Mouse (Mus musculus) small intestine, adult 2 months (tissue): ENCODE measurements around the gene Cript. TPM values are rescaled to one million over a fixed set of nuclear protein-coding genes. Genes with fewer than 3 reads are reported as not detected.
A peak's percentile ranks its signal among the peaks of the same experiment; 100 is the strongest.

Experiments
- H3K27ac ChIP-seq: fragments of 200-500 bp; 2 replicates; pipeline ENCODE4 v1.5.1; 2012; ENCODE audit warnings: low read depth, low read length, control low read depth, inconsistent platforms; ENCODE audit not compliant: insufficient read depth
- H3K27me3 ChIP-seq: fragments of 200-500 bp; 2 replicates; pipeline ENCODE4 v1.6.1; 2012; ENCODE audit warnings: mild to moderate bottlenecking, moderate library complexity, low read length, inconsistent platforms; ENCODE audit not compliant: control insufficient read depth, insufficient read depth
- H3K36me3 ChIP-seq: fragments of 200-500 bp; 2 replicates; pipeline ENCODE4 v1.6.1; 2012; ENCODE audit warnings: mild to moderate bottlenecking, low read length, control low read depth, inconsistent platforms; ENCODE audit not compliant: control insufficient read depth, insufficient read depth
- H3K4me1 ChIP-seq: fragments of 200-500 bp; 2 replicates; pipeline ENCODE4 v1.6.1; 2012; ENCODE audit warnings: low read length, inconsistent platforms, mixed read lengths; ENCODE audit not compliant: control insufficient read depth, insufficient read depth, insufficient read length
- H3K4me3 ChIP-seq: fragments of 200-500 bp; 2 replicates; pipeline ENCODE4 v1.5.1; 2012; ENCODE audit warnings: low read depth, mild to moderate bottlenecking, control low read depth, inconsistent platforms, low read length, moderate library complexity
- CTCF ChIP-seq: fragments of 200-500 bp; IDR thresholded peaks from 2 replicates; pipeline ENCODE4 v1.5.1; 2012; ENCODE audit warnings: low read depth, mild to moderate bottlenecking, control low read depth, inconsistent platforms, low read length, moderate library complexity, mixed read lengths; ENCODE audit not compliant: insufficient replicate concordance, insufficient read length; ENCODE audit errors: extremely low read depth
- POLR2A ChIP-seq: fragments of 200-500 bp; IDR thresholded peaks from 2 replicates; pipeline ENCODE4 v1.6.1; 2012; ENCODE audit warnings: low read depth, mild to moderate bottlenecking, control low read depth, inconsistent platforms, low read length, moderate library complexity
- WGBS: fragments of 180-500 bp; shearing (Covaris S2); methylation state at CpG from one replicate; pipeline ENCODE4 v1.1.7; 2018; 5-methylcytosine and 5-hydroxymethylcytosine counted together
- polyA plus RNA-seq: library from polyadenylated mRNA; depleted of rRNA; stranded (reverse); fragments of >200 nt; gene quantifications from 2 replicates; pipeline ENCODE4 v1.2.3, GENCODE M21; 2012; rRNA removed

Cript gene
- 1.4 and 4.4 TPM in 2 replicates for polyA plus RNA-seq

- 1% methylated on average over 43 of the region's 43 CpGs for WGBS
- H3K27me3 ChIP-seq, result no peaks in the 10 kb centered on the region
- TF ChIP-seq CTCF (peak; percentile 32; the same call in 1 of the 2 replicates), POLR2A (peak; percentile 73)
- H3K27ac ChIP-seq, result peak within 1 kb of the TSS; percentile 78
- peaks cover 6% of the 10 kb centered on the region for H3K36me3 ChIP-seq
- H3K4me1 ChIP-seq, result no peaks in the 10 kb centered on the region; the same call in none of the 2 replicates
- H3K4me3 ChIP-seq, result peak within 1 kb of the TSS; percentile 85
Measured at GRCm38 (mm10) chr17:87025269-87025949, at the start of gene Cript, which contains the start of gene Pigf. TSS of gene Cript (plus strand) at chr17:87025550. TSS of gene Pigf (minus strand) at chr17:87025406.

GRCm38 (mm10) chr17:86976387-86976786, 49.0 kb upstream of the Cript start:
- WGBS, result 80% methylated on average over 10 of the region's 10 CpGs
- TF ChIP-seq POLR2A (no peak), CTCF (no peak)
- H3K27ac ChIP-seq, result no peak overlapping the region

GRCm38 (mm10) chr17:86978496-86978895, 46.9 kb upstream of the Cript start:
- H3K27me3 ChIP-seq, result no peaks in the 10 kb centered on the region
- H3K4me1 ChIP-seq, result peaks cover 15% of the 10 kb centered on the region
- H3K4me3 ChIP-seq, result no peak overlapping the region
- no peak overlapping the region for H3K27ac ChIP-seq
- no peak for TF ChIP-seq CTCF
- no peak for TF ChIP-seq POLR2A
- 80% methylated on average over 6 of the region's 6 CpGs for WGBS
- peaks cover 21% of the 10 kb centered on the region for H3K36me3 ChIP-seq

More at GRCm38 (mm10) chr17:86976387-86976786, 49.0 kb upstream of the Cript start:
- peaks cover 26% of the 10 kb centered on the region for H3K36me3 ChIP-seq
- H3K4me1 ChIP-seq, result no peaks in the 10 kb centered on the region; the same call in 1 of the 2 replicates
- no peak overlapping the region for H3K4me3 ChIP-seq
- H3K27me3 ChIP-seq, result no peaks in the 10 kb centered on the region

GRCm38 (mm10) chr17:86981205-86981604, 44.1 kb upstream of the Cript start:
- Histone ChIP-seq H3K4me1 (peaks cover 20% of the 10 kb centered on the region), H3K27ac (no peak overlapping the region), H3K36me3 (peaks cover 9% of the 10 kb centered on the region; the same call in 1 of the 2 replicates), H3K4me3 (no peak overlapping the region), H3K27me3 (no peaks in the 10 kb centered on the region)
- no peak for TF ChIP-seq POLR2A
- TF ChIP-seq CTCF, result no peak
- 100% methylated on average over 1 of the region's 1 CpGs for WGBS

- Histone ChIP-seq H3K36me3 (peaks cover 9% of the 10 kb centered on the region; the same call in 1 of the 2 replicates), H3K4me3 (no peak overlapping the region), H3K27ac (peak overlapping the region; percentile 81), H3K4me1 (peaks cover 20% of the 10 kb centered on the region), H3K27me3 (no peaks in the 10 kb centered on the region)
- 99% methylated on average over 2 of the region's 2 CpGs for WGBS
- TF ChIP-seq POLR2A, result no peak
- no peak for TF ChIP-seq CTCF
Measured at GRCm38 (mm10) chr17:86981701-86982100, 43.6 kb upstream of the Cript start.

- Histone ChIP-seq H3K36me3 (peaks cover 9% of the 10 kb centered on the region; the same call in 1 of the 2 replicates), H3K4me1 (peaks cover 20% of the 10 kb centered on the region), H3K4me3 (no peak overlapping the region; the same call in 1 of the 2 replicates), H3K27ac (peak overlapping the region; percentile 81), H3K27me3 (no peaks in the 10 kb centered on the region)
- TF ChIP-seq POLR2A (no peak), CTCF (peak; percentile 16; the same call in 1 of the 2 replicates)
- 30% methylated on average over 9 of the region's 9 CpGs for WGBS
Measured at GRCm38 (mm10) chr17:86982497-86982896, 42.9 kb upstream of the Cript start.

GRCm38 (mm10) chr17:86986449-86987138, 38.8 kb upstream of the Cript start:
- H3K27ac ChIP-seq, result no peak overlapping the region
- H3K27me3 ChIP-seq, result no peaks in the 10 kb centered on the region
- 82% methylated on average over 17 of the region's 17 CpGs for WGBS
- peaks cover 23% of the 10 kb centered on the region for H3K4me1 ChIP-seq
- H3K36me3 ChIP-seq, result no peaks in the 10 kb centered on the region
- H3K4me3 ChIP-seq, result no peak overlapping the region
- TF ChIP-seq CTCF (no peak), POLR2A (no peak)
